Mouse (Mus musculus): ENCODE results near the gene Gm20894. TPM values are rescaled to one million over a fixed set of nuclear protein-coding genes. Genes with fewer than 3 reads are reported as not detected.
"Not testable (repeated sequence)": the region's sequence is repeated elsewhere in the genome, so short reads cannot be mapped to it uniquely, and the experiment has no call there.

Gm20894 gene
- not detected in 2 replicates for polyA plus RNA-seq (2012; rRNA removed)

DNA sequence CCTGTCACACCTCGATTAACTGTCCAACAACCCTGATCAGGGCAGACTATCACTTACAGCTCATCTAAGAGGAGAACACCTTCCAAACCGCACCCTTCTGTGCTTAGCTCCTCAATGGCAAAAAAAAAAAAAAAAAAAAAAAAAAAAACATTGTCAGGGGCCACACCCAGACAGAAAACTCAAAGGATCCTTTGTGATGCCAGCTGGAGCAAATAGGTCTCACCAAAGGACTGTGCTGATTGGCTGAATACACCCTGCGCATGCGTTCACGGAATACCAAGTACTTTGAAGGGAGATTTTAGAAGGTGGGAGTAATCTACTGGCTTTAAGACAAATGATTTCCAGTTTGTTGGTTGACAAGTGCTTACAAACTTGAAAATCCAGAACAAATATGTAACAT is at the start of gene Gm20894:
TSS of gene Gm20894 (minus strand) at position 101 of the 400 bp plus-strand sequence.
- not testable (repeated sequence) for H3K27me3 ChIP-seq (replicated peaks; ENCODE audit: control insufficient read depth, insufficient read depth, low read length); H3K36me3 ChIP-seq (ENCODE audit: control insufficient read depth, insufficient read depth, low read length); H3K4me3 ChIP-seq (ENCODE audit: insufficient read depth, low read depth, low read length); H3K27ac ChIP-seq (ENCODE audit: insufficient read depth, low read depth, low read length); H3K4me1 ChIP-seq (ENCODE audit: control insufficient read depth, insufficient read depth, low read length); DNase-seq
- WGBS, result no CpG with 5 or more reads among the region's 5 CpGs
